Mouse (Mus musculus): Measurements from ENCODE around the gene Tifab.

GRCm38 (mm10) chr13:56221995-56222848, 43.5 kb upstream of the Tifab start:
- TF ChIP-seq CTCF (IDR thresholded peaks at IDR 0.05; ENCODE audit: borderline replicate concordance, extremely low read depth, insufficient read depth, insufficient read length) (no peak), POLR2A (IDR thresholded peaks at IDR 0.05; ENCODE audit: borderline replicate concordance, extremely low read depth, insufficient read depth, insufficient read length, poor library complexity, severe bottlenecking) (no peak)

Data from brain, embryonic 14.5 days (tissue).